Comparison of ENCODE assay signal across 13 mouse cellular contexts in genomic region chr8:11206509-11206908, GRCm38 (mm10).
"Had no signal": no experiment of that assay in that cellular context is flagged by ENCODE, and none has a peak within 500 bp of the region (broad histone marks: within the 10 kb centered on the region; RNA-seq: fewer than 3 reads in every experiment).

No protein-coding gene starts in this region.

- DNase-seq: lung, adult 18-20 months; lung, embryonic 14.5 days; lung, postnatal 10 days; retina, postnatal 1 day; right cerebral cortex, adult 18-20 months; right cerebral cortex, postnatal 25 days; right cerebral cortex, postnatal 4 days; spleen, adult 18-20 months; thymus, adult 18-20 months; thymus, postnatal 14 days; thymus, postnatal 36 days had no signal

- ATAC-seq: midbrain, embryonic 13.5 days; midbrain, embryonic 15.5 days had no signal
